28 mouse cellular contexts compared by ENCODE assay signal in genomic region chr6:122447848-122448247, GRCm38 (mm10). TPM values are rescaled to one million over a fixed set of nuclear protein-coding genes. Genes with fewer than 3 reads are reported as not detected.
DNase-seq lines count a peak whose midpoint lies in the region; ATAC-seq and TF ChIP-seq lines count a peak whose summit lies in the region.
"Had no signal": no experiment of that assay in that cellular context is flagged by ENCODE, and none has a peak within 500 bp of the region (broad histone marks: within the 10 kb centered on the region; RNA-seq: fewer than 3 reads in every experiment).

No protein-coding gene starts in this region.

- H3K27ac ChIP-seq in embryonic facial prominence, embryonic 14.5 days (replicated peaks; ENCODE audit: low read depth, low read length), result no peak overlapping the region
- H3K27ac ChIP-seq in embryonic facial prominence, embryonic 10.5 days (replicated peaks), result no peak overlapping the region
- H3K27ac ChIP-seq in CH12.LX (ENCODE audit: insufficient read depth, low read depth), result no peak overlapping the region
- no peak overlapping the region for H3K27ac ChIP-seq in neural tube, embryonic 15.5 days (replicated peaks)
- H3K27ac ChIP-seq: embryonic facial prominence, embryonic 15.5 days; hindbrain, embryonic 10.5 days; hindbrain, embryonic 13.5 days had no signal

- dilution Hi-C loops in CH12.LX (cut with MboI; ENCODE audit: extremely low pct_ligation_motif_present, extremely low pct_unique_long_range_greater_than_20kb, low sequenced_read_pairs), result no loop called here

- TF ChIP-seq POLR2A in CH12.LX (IDR thresholded peaks at IDR 0.05; ENCODE audit: low read depth, low read length), result no peak

- no peaks in the 10 kb centered on the region for H3K4me1 ChIP-seq in embryonic facial prominence, embryonic 14.5 days (ENCODE audit: control insufficient read depth, insufficient read depth, low read length)
- H3K4me1 ChIP-seq in embryonic facial prominence, embryonic 10.5 days, result peaks cover 4% of the 10 kb centered on the region; the same call in 1 of the 2 replicates
- no peaks in the 10 kb centered on the region for H3K4me1 ChIP-seq in CH12.LX (ENCODE audit: control insufficient read depth in 1 of 2, insufficient read depth in 2 of 2)
- H3K4me1 ChIP-seq in neural tube, embryonic 15.5 days, result no peaks in the 10 kb centered on the region
- H3K4me1 ChIP-seq: embryonic facial prominence, embryonic 15.5 days; hindbrain, embryonic 10.5 days; hindbrain, embryonic 13.5 days had no signal

- TF ChIP-seq CTCF in CH12.LX (conservative IDR thresholded peaks at IDR 0.05 in 1 of 2, IDR thresholded peaks at IDR 0.05 in 1 of 2; ENCODE audit: low read depth in 2 of 2, low read length in 2 of 2), result no peak

- 0 out of 2 replicates have a peak, but pooled peaks cover 8% of the 10 kb centered on the region for H3K36me3 ChIP-seq in embryonic facial prominence, embryonic 14.5 days (ENCODE audit: control insufficient read depth, insufficient read depth, low read length)
- peaks cover 42% of the 10 kb centered on the region for H3K36me3 ChIP-seq in embryonic facial prominence, embryonic 10.5 days (replicated peaks)
- no peaks in the 10 kb centered on the region for H3K36me3 ChIP-seq in CH12.LX (replicated peaks in 1 of 2; ENCODE audit: control insufficient read depth in 1 of 2, insufficient read depth in 1 of 2, low read length in 1 of 2)
- peaks cover 23% of the 10 kb centered on the region for H3K36me3 ChIP-seq in neural tube, embryonic 15.5 days
- H3K36me3 ChIP-seq: embryonic facial prominence, embryonic 15.5 days; G1E had no signal

- H3K9ac ChIP-seq in embryonic facial prominence, embryonic 14.5 days (ENCODE audit: low read depth, low read length), result no peak overlapping the region
- H3K9ac ChIP-seq in CH12.LX (ENCODE audit: insufficient read depth, low read depth), result no peak overlapping the region
- H3K9ac ChIP-seq in neural tube, embryonic 15.5 days (replicated peaks), result no peak overlapping the region
- H3K9ac ChIP-seq: embryonic facial prominence, embryonic 15.5 days; forebrain, postnatal 0 days; hindbrain, embryonic 13.5 days had no signal

- no peak overlapping the region for H3K4me3 ChIP-seq in embryonic facial prominence, embryonic 14.5 days (ENCODE audit: low read depth, low read length)
- no peak overlapping the region for H3K4me3 ChIP-seq in embryonic facial prominence, embryonic 10.5 days
- no peak overlapping the region for H3K4me3 ChIP-seq in CH12.LX (replicated peaks in 1 of 3; ENCODE audit: low read depth in 2 of 3, low read length in 2 of 3, poor library complexity in 1 of 3)
- no peak overlapping the region for H3K4me3 ChIP-seq in neural tube, embryonic 15.5 days (replicated peaks)
- H3K4me3 ChIP-seq: embryonic facial prominence, embryonic 15.5 days; hindbrain, embryonic 10.5 days; hindbrain, embryonic 13.5 days had no signal

- no peaks in the 10 kb centered on the region for H3K9me3 ChIP-seq in embryonic facial prominence, embryonic 14.5 days (ENCODE audit: control insufficient read depth, low read length)
- H3K9me3 ChIP-seq in embryonic facial prominence, embryonic 10.5 days, result no peaks in the 10 kb centered on the region
- H3K9me3 ChIP-seq in CH12.LX (replicated peaks; ENCODE audit: low read length), result no peaks in the 10 kb centered on the region
- H3K9me3 ChIP-seq in neural tube, embryonic 15.5 days (replicated peaks), result no peaks in the 10 kb centered on the region
- H3K9me3 ChIP-seq: embryonic facial prominence, embryonic 15.5 days; G1E; hindbrain, embryonic 10.5 days; hindbrain, embryonic 13.5 days had no signal

- no peaks in the 10 kb centered on the region for H3K79me2 ChIP-seq in CH12.LX (replicated peaks; ENCODE audit: control insufficient read depth, extremely low read depth, insufficient read depth, poor library complexity, severe bottlenecking)

- peak; percentile 3 for DNase-seq in embryonic facial prominence, embryonic 14.5 days (ENCODE audit: low spot score)
- no peak for DNase-seq in embryonic facial prominence, embryonic 10.5 days (ENCODE audit: low spot score)
- peak; percentile 10 for DNase-seq in CD4-positive helper T cell, adult 2 months (ENCODE audit: low read depth, low spot score)
- no peak for DNase-seq in CH12.LX (ENCODE audit: extremely low read depth)
- peak; percentile 39 for DNase-seq in induced T-regulatory cell, adult 2 months (ENCODE audit: low read depth)
- no peak for DNase-seq in kidney, postnatal 4 days
- DNase-seq in kidney, adult 8-10 months, result no peak
- DNase-seq: adrenal gland, adult 2 months; adrenal gland, postnatal 14 days; cerebellum, adult 2 months; cerebellum, adult 9-11 months; cerebellum, postnatal 25 days; forebrain, postnatal 0 days; gastrocnemius, postnatal 14 days; heart, adult 11 months; heart, postnatal 36 days; kidney, adult 2 months had no signal

- WGBS in embryonic facial prominence, embryonic 14.5 days, result 73% methylated on average over 7 of the region's 7 CpGs
- 94% methylated on average over 7 of the region's 7 CpGs for WGBS in embryonic facial prominence, embryonic 10.5 days
- 94% methylated on average over 7 of the region's 7 CpGs for WGBS in neural tube, embryonic 15.5 days

- H3K27me3 ChIP-seq in embryonic facial prominence, embryonic 14.5 days (replicated peaks; ENCODE audit: control insufficient read depth, insufficient read depth, low read length), result no peaks in the 10 kb centered on the region
- no peaks in the 10 kb centered on the region for H3K27me3 ChIP-seq in embryonic facial prominence, embryonic 10.5 days (replicated peaks; ENCODE audit: low read depth, poor library complexity, severe bottlenecking)
- no peaks in the 10 kb centered on the region for H3K27me3 ChIP-seq in CH12.LX (replicated peaks)
- H3K27me3 ChIP-seq in neural tube, embryonic 15.5 days (replicated peaks), result no peaks in the 10 kb centered on the region
- H3K27me3 ChIP-seq: embryonic facial prominence, embryonic 15.5 days; hindbrain, embryonic 13.5 days had no signal

- in situ Hi-C loops in CH12.LX (cut with MboI; ENCODE audit: low pct_ligation_motif_present, low pct_unique_long_range_greater_than_20kb, low sequenced_read_pairs), result no loop called here

- H3K4me2 ChIP-seq in embryonic facial prominence, embryonic 14.5 days (ENCODE audit: low read depth, low read length), result no peak overlapping the region
- H3K4me2 ChIP-seq in CH12.LX (ENCODE audit: insufficient read depth, low read depth, poor library complexity, severe bottlenecking), result no peak overlapping the region
- H3K4me2 ChIP-seq in neural tube, embryonic 15.5 days, result no peak overlapping the region
- H3K4me2 ChIP-seq: embryonic facial prominence, embryonic 15.5 days; heart, embryonic 11.5 days; hindbrain, embryonic 13.5 days had no signal

- ATAC-seq in embryonic facial prominence, embryonic 14.5 days (ENCODE audit: low read depth), result no peak
- ATAC-seq in neural tube, embryonic 15.5 days (ENCODE audit: low FRiP score), result no peak
- ATAC-seq: forebrain, embryonic 14.5 days; forebrain, postnatal 0 days; hindbrain, embryonic 16.5 days; intestine, postnatal 0 days; Patski had no signal

- peak; percentile 26; the same call in 1 of the 2 replicates for TF ChIP-seq EP300 in CH12.LX (IDR thresholded peaks at IDR 0.05; ENCODE audit: low read length)

- no peak for TF ChIP-seq RAD21 in CH12.LX (IDR thresholded peaks at IDR 0.05; ENCODE audit: low read depth, low read length)

TF ChIP-seq in CH12.LX, 34 proteins besides CTCF, POLR2A, EP300 and RAD21 (continues in another document):
- TF ChIP-seq MYC (IDR thresholded peaks at IDR 0.05; ENCODE audit: low read depth, low read length) (no peak), POLR2AphosphoS2 (IDR thresholded peaks at IDR 0.05; ENCODE audit: low read depth, low read length) (no peak), JUN (IDR thresholded peaks at IDR 0.05; ENCODE audit: insufficient read depth, low read depth, low read length) (peak; percentile 43; the same call in 1 of the 2 replicates), TBP (conservative IDR thresholded peaks at IDR 0.05; ENCODE audit: low read depth, low read length) (no peak), NRF1 (IDR thresholded peaks at IDR 0.05; ENCODE audit: low read depth, low read length) (no peak), KAT2A (IDR thresholded peaks at IDR 0.05; ENCODE audit: insufficient replicate concordance, low read length) (no peak), JUND (conservative IDR thresholded peaks at IDR 0.05; ENCODE audit: low read depth, low read length) (peak; percentile 45; the same call in 1 of the 2 replicates), RCOR1 (conservative IDR thresholded peaks at IDR 0.05; ENCODE audit: low read depth, low read length) (no peak), MEF2A (IDR thresholded peaks at IDR 0.05; ENCODE audit: borderline replicate concordance, low read depth, low read length) (no peak), SIN3A (IDR thresholded peaks at IDR 0.05; ENCODE audit: low read length) (no peak), CHD1 (IDR thresholded peaks at IDR 0.05; ENCODE audit: low read depth, low read length) (no peak), ZC3H11A (IDR thresholded peaks at IDR 0.05; ENCODE audit: low read depth, low read length) (no peak), MXI1 (IDR thresholded peaks at IDR 0.05; ENCODE audit: low read depth, low read length) (no peak), ETS1 (conservative IDR thresholded peaks at IDR 0.05; ENCODE audit: low read depth, low read length) (no peak), SMC3 (IDR thresholded peaks at IDR 0.05; ENCODE audit: low read depth, low read length) (no peak), ELF1 (IDR thresholded peaks at IDR 0.05; ENCODE audit: low read depth, low read length) (no peak), BHLHE40 (IDR thresholded peaks at IDR 0.05; ENCODE audit: low read depth, low read length) (no peak), USF1 (IDR thresholded peaks at IDR 0.05; ENCODE audit: low read depth, low read length) (no peak)

RNA-seq across cellular contexts. Expression of gene Rimklb, which starts 50.7 kb away (rescaled TPM):
- 10.5 and 15.9 TPM in 2 replicates for polyA plus RNA-seq in embryonic facial prominence, embryonic 14.5 days (2014; fragmentation: Nextera tagmentation; extraction: Ambion mirVana)
- polyA plus RNA-seq in embryonic facial prominence, embryonic 10.5 days (2016; fragmentation: Nextera tagmentation; extraction: Ambion mirVana), result 35.9 and 40.3 TPM in 2 replicates
- total RNA-seq in CH12.LX (2012; rRNA removed) (not detected in 2 replicates), CH12.LX (2014; rRNA removed) (not detected in 2 replicates)
- not detected in 2 replicates for polyA plus RNA-seq in CH12.LX (2012; ENCODE audit: insufficient read length, low read depth)
- 84.9 and 103 TPM in 2 replicates for polyA plus RNA-seq in neural tube, embryonic 15.5 days (2015; fragmentation: Nextera tagmentation; extraction: Ambion mirVana)
- total RNA-seq: adrenal gland, adult 2 months; common myeloid progenitor, adult 5-6 weeks had no signal
- polyA plus RNA-seq: Patski had no signal

RNA-seq across cellular contexts. Expression of gene Mfap5, which starts 57.8 kb away (rescaled TPM):
- 70.7 and 98.8 TPM in 2 replicates for polyA plus RNA-seq in embryonic facial prominence, embryonic 14.5 days (2014; fragmentation: Nextera tagmentation; extraction: Ambion mirVana)
- 0.59 and 0.62 TPM in 2 replicates for polyA plus RNA-seq in embryonic facial prominence, embryonic 10.5 days (2016; fragmentation: Nextera tagmentation; extraction: Ambion mirVana)
- total RNA-seq in CH12.LX (2012; rRNA removed), result 0.13 and 0.42 TPM in 2 replicates
- total RNA-seq in CH12.LX (2014; rRNA removed), result 0.15 TPM in 1 of 2 replicates, not detected in the other
- 0.16 TPM in 1 of 2 replicates, not detected in the other for polyA plus RNA-seq in CH12.LX (2012; ENCODE audit: insufficient read length, low read depth)
- 10.0 and 11.3 TPM in 2 replicates for polyA plus RNA-seq in neural tube, embryonic 15.5 days (2015; fragmentation: Nextera tagmentation; extraction: Ambion mirVana)
- total RNA-seq: common myeloid progenitor, adult 5-6 weeks had no signal
- polyA plus RNA-seq: G1E, Patski had no signal

Comparison
In these comparisons a context has a peak if more than half of its experiments do, and no peak if none do; other contexts are left out.
1. DNase-seq: peak in embryonic facial prominence, embryonic 14.5 days (single experiment), CD4-positive helper T cell, adult 2 months (single experiment) and induced T-regulatory cell, adult 2 months (single experiment); none in embryonic facial prominence, embryonic 10.5 days (single experiment), CH12.LX (single experiment), kidney, postnatal 4 days (0 of 2) and kidney, adult 8-10 months (0 of 2).